Comparison of ENCODE assay signal across 8 mouse cellular contexts in the genomic region with DNA sequence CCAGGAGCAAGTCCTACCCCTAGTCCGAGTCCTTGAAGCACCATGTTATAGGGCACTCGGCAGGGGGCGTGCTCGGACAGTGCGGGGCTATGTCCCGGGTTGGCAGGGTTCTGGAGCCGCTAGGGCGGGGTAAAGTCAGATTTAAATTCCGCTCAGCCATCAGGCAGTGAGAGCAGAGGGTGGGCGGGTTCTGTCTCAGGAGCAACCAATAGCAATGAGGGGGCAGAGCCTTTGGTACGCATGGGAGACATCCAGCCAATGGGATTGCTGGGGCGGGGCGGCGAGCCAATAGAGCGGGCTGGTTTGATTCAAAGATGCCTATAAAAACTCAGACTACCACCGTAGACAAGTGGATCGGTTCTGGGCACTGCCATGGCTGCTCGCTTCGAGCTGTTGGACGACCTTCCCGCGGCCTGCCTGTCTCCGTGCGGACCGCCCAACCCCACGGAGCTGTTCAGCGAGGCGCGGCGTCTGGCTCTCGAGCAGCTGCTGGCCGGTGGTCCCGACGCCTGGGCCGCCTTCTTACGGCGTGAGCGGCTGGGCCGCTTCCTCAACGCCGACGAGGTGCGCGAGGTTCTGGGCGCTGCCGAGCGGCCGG. TPM values are rescaled to one million over a fixed set of nuclear protein-coding genes. Genes with fewer than 3 reads are reported as not detected.
DNase-seq lines count a peak whose midpoint lies in the region; ATAC-seq and TF ChIP-seq lines count a peak whose summit lies in the region.

A gene (plus strand): TSS at position 352 of the 598 bp plus-strand sequence.

- peak within 1 kb of the TSS; percentile 49 for H3K9ac ChIP-seq in hindbrain, postnatal 0 days (replicated peaks; ENCODE audit: low read length)

- ATAC-seq in common myeloid progenitor, adult 5-6 weeks (replicated peaks; ENCODE audit: low read depth, poor library complexity, severe bottlenecking), result peak; percentile 94
- ATAC-seq in hindbrain, postnatal 0 days, result peak; percentile 98
- peak; percentile 90 for ATAC-seq in megakaryocyte, adult 5-6 weeks (ENCODE audit: poor library complexity, severe bottlenecking)

- no peaks in the 10 kb centered on the region for H3K27me3 ChIP-seq in hindbrain, postnatal 0 days (ENCODE audit: insufficient read depth, low read length)

- peak within 1 kb of the TSS; percentile 24; the same call in 1 of the 2 replicates for H3K27ac ChIP-seq in gastrocnemius, adult 2 months
- H3K27ac ChIP-seq in hindbrain, postnatal 0 days, result no peak within 1 kb of the TSS
- H3K27ac ChIP-seq in left cerebral cortex, adult 2 months, result no peak within 1 kb of the TSS

- WGBS in hindbrain, postnatal 0 days, result under 1% methylated on average over 48 of the region's 48 CpGs

- H3K9me3 ChIP-seq in hindbrain, postnatal 0 days (ENCODE audit: low read length), result no peaks in the 10 kb centered on the region

- H3K4me3 ChIP-seq in gastrocnemius, adult 2 months, result peak within 1 kb of the TSS; percentile 83
- peak within 1 kb of the TSS; percentile 55 for H3K4me3 ChIP-seq in hindbrain, postnatal 0 days (ENCODE audit: low read length)
- peak within 1 kb of the TSS; percentile 56 for H3K4me3 ChIP-seq in left cerebral cortex, adult 2 months

- peak within 1 kb of the TSS; percentile 99 for H3K4me2 ChIP-seq in hindbrain, postnatal 0 days (ENCODE audit: low read depth, low read length)

- H3K4me1 ChIP-seq in hindbrain, postnatal 0 days (ENCODE audit: insufficient read depth, low read length), result peaks cover 17% of the 10 kb centered on the region

- intact Hi-C loops in gastrocnemius, adult 2 months (cut with DNase I), result loop anchor here (2.0 to 5.0 kb wide), 2 partner anchors 59 to 95 kb away; no protein-coding TSS in a partner anchor
- intact Hi-C loops in left cerebral cortex, adult 2 months (cut with DNase I), result loop anchor here (2.0 kb wide), 2 partner anchors 27 to 95 kb away; a partner anchor contains a TSS

- H3K36me3 ChIP-seq in hindbrain, postnatal 0 days (ENCODE audit: insufficient read depth, low read length), result peaks cover 4% of the 10 kb centered on the region; the same call in 1 of the 2 replicates

- peak; percentile 93 for TF ChIP-seq CTCF in gastrocnemius, adult 2 months (IDR thresholded peaks at IDR 0.05)
- peak; percentile 73 for TF ChIP-seq CTCF in hindbrain, postnatal 0 days (IDR thresholded peaks at IDR 0.05; ENCODE audit: low read depth)
- peak; percentile 67 for TF ChIP-seq CTCF in left cerebral cortex, adult 2 months (IDR thresholded peaks at IDR 0.05)

- DNase-seq in ZHBTc4 (ENCODE audit: low read depth, low spot score), result peak; percentile 98
- DNase-seq in gastrocnemius, adult 2 months, result peak; percentile 97
- peak; percentile 97 for DNase-seq in hindbrain, postnatal 0 days (ENCODE audit: low spot score)
- peak; percentile 91 to 92 for DNase-seq in left cerebral cortex, adult 2 months (ENCODE audit: extremely low spot score in 1 of 2, low spot score in 2 of 2)
- DNase-seq in right cerebral cortex, adult 2 months (ENCODE audit: low spot score in 2 of 2), result peak; percentile 94 to 95
- DNase-seq in urinary bladder, postnatal 14 days (ENCODE audit: low spot score), result peak; percentile 98

RNA-seq across cellular contexts. Expression of the gene that starts here (rescaled TPM):
- 3.0 and 6.7 TPM in 2 replicates for total RNA-seq in common myeloid progenitor, adult 5-6 weeks (2017)
- 1 to 10 TPM in 1 of 2 experiments, under 1 TPM in 1; 0.95 to 1.4 TPM for total RNA-seq in gastrocnemius, adult 2 months (2021)
- 12.0 and 18.8 TPM in 2 replicates for total RNA-seq in hindbrain, postnatal 0 days (2014; rRNA removed)
- polyA plus RNA-seq in hindbrain, postnatal 0 days (2015; fragmentation: Nextera tagmentation; extraction: Ambion mirVana), result 6.7 and 9.2 TPM in 2 replicates
- 1 to 10 TPM; 1.2 to 1.6 TPM for total RNA-seq in left cerebral cortex, adult 2 months (2021)
- total RNA-seq in megakaryocyte, adult 5-6 weeks (2015), result 9.5 and 10.3 TPM in 2 replicates
- total RNA-seq in megakaryocyte, adult 5-6 weeks (2017), result 8.1 and 10.6 TPM in 2 replicates
